Mouse (Mus musculus) heart, embryonic 14.5 days (tissue): ENCODE results near the gene Daam2. TPM values are rescaled to one million over a fixed set of nuclear protein-coding genes. Genes with fewer than 3 reads are reported as not detected.

Experiments used
- ATAC-seq: fragments of 200-750 bp; cut with Nextera tagmentation; 2 replicates; pipeline ENCODE4 v1.8.0; 2017; ENCODE audit warnings: low read depth, moderate TSS enrichment; ENCODE audit not compliant: insufficient number of reproducible peaks, insufficient read depth, low FRiP score
- H3K27ac ChIP-seq, 2 experiments: fragments of 200-500 bp in 1 of 2; fragments of 300-500 bp in 1 of 2; sonication (generic) in 1 of 2; replicated peaks in 1 of 2; 2 replicates each; pipeline ENCODE4 v1.5.1; 2012 to 2014; ENCODE audit warnings: low read depth in 2 of 2, low read length in 2 of 2, control low read depth in 1 of 2, mild to moderate bottlenecking in 1 of 2, mixed read lengths in 1 of 2; ENCODE audit not compliant: control insufficient read depth in 1 of 2, insufficient read depth in 1 of 2
- H3K27me3 ChIP-seq: fragments of 300-500 bp; sonication (generic); 2 replicates; pipeline ENCODE4 v1.6.1; 2014; ENCODE audit warnings: mild to moderate bottlenecking, low read length, control low read depth; ENCODE audit not compliant: control insufficient read depth, insufficient read depth
- H3K36me3 ChIP-seq: fragments of 300-500 bp; sonication (generic); 2 replicates; pipeline ENCODE4 v1.6.1; 2014; ENCODE audit warnings: mild to moderate bottlenecking, control low read depth, low read length, mixed read lengths; ENCODE audit not compliant: control insufficient read depth, insufficient read depth
- H3K4me1 ChIP-seq, 2 experiments: fragments of 200-500 bp in 1 of 2; fragments of 300-500 bp in 1 of 2; sonication (generic) in 1 of 2; 2 replicates each; pipeline ENCODE4 v1.6.1; 2012 to 2014; ENCODE audit warnings: low read length in 2 of 2, control low read depth in 1 of 2, mixed read lengths in 1 of 2; ENCODE audit not compliant: control insufficient read depth in 2 of 2, insufficient read depth in 2 of 2
- H3K4me2 ChIP-seq: fragments of 300-500 bp; sonication (generic); 2 replicates; pipeline ENCODE4 v1.6.1; 2014; ENCODE audit warnings: mild to moderate bottlenecking, low read length
- H3K4me3 ChIP-seq, 2 experiments: fragments of 200-500 bp in 1 of 2; fragments of 300-500 bp in 1 of 2; sonication (generic) in 1 of 2; 2 replicates each; pipeline ENCODE4 v1.5.1; 2012 to 2014; ENCODE audit warnings: low read length in 2 of 2, mild to moderate bottlenecking in 2 of 2, control low read depth in 1 of 2, low read depth in 1 of 2, moderate library complexity in 1 of 2; ENCODE audit not compliant: control insufficient read depth in 1 of 2, insufficient read depth in 1 of 2
- H3K9ac ChIP-seq: fragments of 300-500 bp; sonication (generic); 2 replicates; pipeline ENCODE4 v1.6.1; 2014; ENCODE audit warnings: mild to moderate bottlenecking, low read length
- H3K9me3 ChIP-seq: fragments of 300-500 bp; sonication (generic); 2 replicates; pipeline ENCODE4 v1.6.1; 2016; ENCODE audit warnings: low read length, control low read depth; ENCODE audit not compliant: control insufficient read depth
- whole genome bisulfite sequencing: fragments of 180-500 bp; shearing (Covaris S2); extraction: QIAGEN DNeasy Blood & Tissue Kit; methylation state at CpG from one replicate; pipeline ENCODE4 v1.1.7; 2014; 5-methylcytosine and 5-hydroxymethylcytosine counted together
- polyA plus RNA-seq: library from polyadenylated mRNA; unstranded; fragments of >200 nt; fragmentation: Nextera tagmentation; extraction: Ambion mirVana; gene quantifications from 2 replicates; pipeline ENCODE4 v1.2.1, GENCODE M21; 2014

Daam2 gene
- polyA plus RNA-seq, 1 experiment from 2014 or later = 4.7 TPM

GRCm38 (mm10) chr17:49524584-49524983, 39.6 kb downstream of the Daam2 start:
- Histone ChIP-seq H3K36me3 (no peaks in the 10 kb centered on the region), H3K4me1 (peaks cover 4 to 6% of the 10 kb centered on the region in 2 experiments; a peak in 3 of 4 replicates), H3K9ac (no peak overlapping the region), H3K27ac (no peak overlapping the region), H3K27me3 (0 out of 2 replicates have a peak, but pooled peaks cover 4% of the 10 kb centered on the region), H3K4me2 (no peak overlapping the region), H3K4me3 (no peak overlapping the region), H3K9me3 (no peaks in the 10 kb centered on the region)
- 64% methylated on average over 2 of the region's 2 CpGs for WGBS
- no peak for ATAC-seq

- no peak overlapping the region for H3K4me2 ChIP-seq
- H3K36me3 ChIP-seq = no peaks in the 10 kb centered on the region
- no peak overlapping the region for H3K4me3 ChIP-seq
- no peaks in the 10 kb centered on the region for H3K9me3 ChIP-seq
- H3K4me1 ChIP-seq = peaks cover 3 to 11% of the 10 kb centered on the region in 2 experiments; a peak in 3 of 4 replicates
- 0 out of 2 replicates have a peak, but pooled peaks cover 4% of the 10 kb centered on the region for H3K27me3 ChIP-seq
- H3K9ac ChIP-seq = no peak overlapping the region
- H3K27ac ChIP-seq = no peak overlapping the region
- 22% methylated on average over 2 of the region's 2 CpGs for WGBS
- ATAC-seq = no peak
Measured at GRCm38 (mm10) chr17:49522435-49522834, 41.7 kb downstream of the Daam2 start.

GRCm38 (mm10) chr17:49522002-49522401, 42.1 kb downstream of the Daam2 start:
- Histone ChIP-seq H3K4me2 (no peak overlapping the region), H3K4me3 (no peak overlapping the region)
- 44% methylated on average over 7 of the region's 7 CpGs for WGBS

GRCm38 (mm10) chr17:49520674-49521073, 43.5 kb downstream of the Daam2 start:
- Histone ChIP-seq H3K27ac (no peak overlapping the region), H3K4me3 (no peak overlapping the region), H3K4me2 (no peak overlapping the region), H3K4me1 (peaks cover 8 to 25% of the 10 kb centered on the region in 2 experiments), H3K36me3 (no peaks in the 10 kb centered on the region), H3K27me3 (0 out of 2 replicates have a peak, but pooled peaks cover 4% of the 10 kb centered on the region), H3K9ac (no peak overlapping the region), H3K9me3 (no peaks in the 10 kb centered on the region)
- no peak for ATAC-seq
- WGBS = 74% methylated on average over 6 of the region's 6 CpGs

More at GRCm38 (mm10) chr17:49522002-49522401, 42.1 kb downstream of the Daam2 start:
- no peak overlapping the region for H3K27ac ChIP-seq
- no peaks in the 10 kb centered on the region for H3K36me3 ChIP-seq
- no peaks in the 10 kb centered on the region for H3K9me3 ChIP-seq
- H3K27me3 ChIP-seq = 0 out of 2 replicates have a peak, but pooled peaks cover 4% of the 10 kb centered on the region
- no peak for ATAC-seq
- H3K9ac ChIP-seq = no peak overlapping the region
- H3K4me1 ChIP-seq = peaks cover 4 to 14% of the 10 kb centered on the region in 2 experiments

DNA sequence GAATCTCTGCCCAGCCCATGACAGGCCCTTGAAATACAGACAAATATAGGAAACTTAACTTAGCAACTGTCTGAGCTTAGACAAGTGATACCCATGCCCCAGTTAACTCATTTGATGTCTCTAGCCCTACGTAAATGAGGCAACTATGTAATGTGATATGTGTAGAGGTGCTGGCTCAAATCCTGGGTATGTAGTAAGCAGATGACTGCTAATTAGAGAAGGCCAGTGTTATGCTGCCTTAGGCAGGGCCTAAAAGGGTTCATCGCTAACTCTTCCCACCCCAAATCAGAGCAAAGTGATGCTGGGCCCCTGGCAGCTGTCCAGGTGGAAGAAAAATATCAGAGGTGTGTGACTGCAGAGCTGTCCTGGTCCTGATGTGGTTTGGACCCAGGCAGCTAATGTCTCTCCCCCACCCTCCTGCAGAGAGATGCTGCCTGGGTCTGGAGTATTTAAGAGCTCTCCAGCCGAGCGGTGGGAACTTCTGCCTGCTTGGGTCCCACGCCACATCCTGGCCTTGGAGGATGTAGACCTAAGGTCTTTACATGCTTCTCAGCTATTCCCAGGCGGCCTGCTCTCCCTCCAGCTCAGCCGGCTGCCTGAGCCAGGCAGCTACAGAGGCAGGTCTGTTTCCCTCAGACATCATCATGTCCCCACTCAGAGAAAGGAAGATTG, 44.4 kb downstream of the Daam2 start:
- Histone ChIP-seq H3K4me3 (no peak overlapping the region), H3K9ac (no peak overlapping the region), H3K27me3 (0 out of 2 replicates have a peak, but pooled peaks cover 4% of the 10 kb centered on the region), H3K9me3 (no peaks in the 10 kb centered on the region), H3K4me2 (no peak overlapping the region), H3K36me3 (no peaks in the 10 kb centered on the region), H3K4me1 (peaks cover 10 to 27% of the 10 kb centered on the region in 2 experiments), H3K27ac (no peak overlapping the region)
- ATAC-seq = no peak
- 68% methylated on average over 7 of the region's 7 CpGs for WGBS

GRCm38 (mm10) chr17:49517091-49517490, 47.1 kb downstream of the Daam2 start:
- Histone ChIP-seq H3K4me1 (peaks cover 15 to 38% of the 10 kb centered on the region in 2 experiments), H3K9me3 (no peaks in the 10 kb centered on the region), H3K4me2 (no peak overlapping the region), H3K27me3 (no peaks in the 10 kb centered on the region), H3K27ac (no peak overlapping the region), H3K4me3 (no peak overlapping the region), H3K36me3 (no peaks in the 10 kb centered on the region), H3K9ac (no peak overlapping the region)
- WGBS = 27% methylated on average over 3 of the region's 3 CpGs
- ATAC-seq = no peak

- no peak overlapping the region for H3K4me2 ChIP-seq
- no peak overlapping the region for H3K27ac ChIP-seq
- no peak overlapping the region for H3K4me3 ChIP-seq
- no peak for ATAC-seq
- H3K27me3 ChIP-seq = no peaks in the 10 kb centered on the region
- H3K9ac ChIP-seq = no peak overlapping the region
- WGBS = 42% methylated on average over 4 of the region's 4 CpGs
- H3K36me3 ChIP-seq = no peaks in the 10 kb centered on the region
- H3K4me1 ChIP-seq = peaks cover 15 to 39% of the 10 kb centered on the region in 2 experiments
- H3K9me3 ChIP-seq = no peaks in the 10 kb centered on the region
Measured at GRCm38 (mm10) chr17:49515678-49516077, 48.5 kb downstream of the Daam2 start.
